Mouse (Mus musculus) liver, postnatal 0 days (tissue): ENCODE measurements around the gene Reln.

ENCODE experiments used
- CTCF ChIP-seq: sonication (generic); IDR thresholded peaks from 2 replicates; pipeline ENCODE4 v1.5.1; 2016; ENCODE audit warnings: antibody characterized with exemption, low read depth
- EP300 ChIP-seq: IDR thresholded peaks from 2 replicates; pipeline ENCODE4 v1.6.1; 2016; ENCODE audit warnings: antibody characterized with exemption, low read depth, mild to moderate bottlenecking

DNA sequence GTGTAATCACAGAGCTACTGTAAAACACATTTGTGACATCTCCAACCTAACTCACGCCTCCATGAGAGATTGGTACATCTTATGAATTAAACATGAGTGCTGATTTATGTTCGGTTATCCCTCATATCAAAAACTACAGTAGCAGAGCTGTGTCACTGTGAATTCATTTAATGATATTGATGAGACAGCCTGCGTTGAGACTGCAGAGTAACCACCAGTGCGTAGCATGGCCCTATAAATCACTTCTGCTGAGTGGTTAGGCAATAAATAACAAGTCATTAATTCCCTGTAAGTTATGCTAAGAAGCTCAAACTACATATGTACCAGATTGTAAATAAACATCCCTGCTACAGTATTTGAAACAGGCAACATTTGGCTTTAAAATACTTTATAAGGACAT, 148.0 kb downstream of the Reln start:
- no peak for TF ChIP-seq CTCF
- no peak for TF ChIP-seq EP300
